Mouse (Mus musculus) small intestine, adult 2 months (tissue): ENCODE data around the gene Tma16.

Experiments
- CTCF ChIP-seq: fragments of 200-500 bp; IDR thresholded peaks from 2 replicates; pipeline ENCODE4 v1.5.1; 2012; ENCODE audit warnings: low read depth, mild to moderate bottlenecking, control low read depth, inconsistent platforms, low read length, moderate library complexity, mixed read lengths; ENCODE audit not compliant: insufficient replicate concordance, insufficient read length; ENCODE audit errors: extremely low read depth
- POLR2A ChIP-seq: fragments of 200-500 bp; IDR thresholded peaks from 2 replicates; pipeline ENCODE4 v1.6.1; 2012; ENCODE audit warnings: low read depth, mild to moderate bottlenecking, control low read depth, inconsistent platforms, low read length, moderate library complexity

DNA sequence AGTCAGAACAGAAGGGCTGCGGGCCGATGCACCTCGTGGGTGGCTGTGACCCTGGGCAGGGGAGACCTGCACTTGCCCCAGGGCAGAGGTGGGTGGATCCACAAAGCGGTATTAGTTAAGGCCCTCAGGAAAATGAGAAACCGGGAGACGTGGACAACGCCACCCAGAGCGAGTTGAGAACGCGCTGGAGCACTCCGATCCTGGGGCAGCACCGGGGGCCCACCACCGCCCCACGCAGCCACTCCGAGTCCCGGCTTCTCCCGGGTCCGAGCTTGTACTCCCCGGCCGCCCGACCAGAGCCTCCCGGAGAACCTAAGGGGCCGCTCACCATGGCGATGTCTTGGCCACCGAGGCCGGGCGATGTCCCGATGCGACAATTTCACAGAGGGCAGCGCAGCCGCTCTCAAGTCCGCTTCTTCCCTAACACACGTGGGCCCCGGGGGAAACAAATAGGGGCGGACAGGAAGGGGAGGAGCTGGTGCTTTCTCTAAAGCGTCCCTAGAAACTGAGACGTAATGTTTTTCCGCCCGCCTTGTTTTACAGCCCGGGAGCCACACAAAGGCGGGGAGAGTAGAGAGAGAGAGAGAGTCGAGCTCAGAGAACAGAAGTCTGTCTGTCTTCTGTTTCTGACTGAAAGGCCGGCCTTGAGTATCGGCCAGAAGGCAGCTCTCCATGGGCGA lies at the start of gene Tma16:
- no peak for TF ChIP-seq CTCF
- peak; percentile 35; the same call in 1 of the 2 replicates for TF ChIP-seq POLR2A
